Mouse (Mus musculus) G1E (cell line): ENCODE measurements at regions not wholly inside any gene's neighbourhood (a gene's known extent, or its start where the extent isn't known, plus 50 kb on each side); places are given as distances from the start of the nearest gene placed in this dataset.

Experiments used
- ATAC-seq: 2 replicates; pipeline ENCODE4 v1.8.0; 2016; ENCODE audit warnings: mild to moderate bottlenecking; ENCODE audit not compliant: insufficient number of reproducible peaks, poor library complexity, low FRiP score, severe bottlenecking; ENCODE audit errors: extremely low read depth
- DNase-seq: peaks from one replicate; pipeline ENCODE4 v3.0.0; 2012; ENCODE audit warnings: low spot score
- H3K27me3 ChIP-seq: 2 replicates; pipeline ENCODE4 v1.6.1; 2012; ENCODE audit warnings: mild to moderate bottlenecking, low read length, inconsistent platforms; ENCODE audit not compliant: insufficient read depth
- H3K36me3 ChIP-seq: replicated peaks from 2 replicates; pipeline ENCODE3; 2012; ENCODE audit warnings: mild to moderate bottlenecking, inconsistent platforms
- H3K4me1 ChIP-seq: 2 replicates; pipeline ENCODE4 v1.6.1; 2012; ENCODE audit warnings: low read depth, low read length, inconsistent platforms, mixed read lengths; ENCODE audit not compliant: insufficient read depth
- H3K4me3 ChIP-seq: 2 replicates; pipeline ENCODE4 v1.5.1; 2012; ENCODE audit warnings: low read depth, mild to moderate bottlenecking, inconsistent platforms, low read length, moderate library complexity, mixed read lengths
- H3K9me3 ChIP-seq: replicated peaks from 2 replicates; pipeline ENCODE4 v1.6.1; 2012; ENCODE audit warnings: inconsistent platforms
- CTCF ChIP-seq: IDR thresholded peaks from 2 replicates; pipeline ENCODE4 v1.5.1; 2012; ENCODE audit warnings: low read depth, low read length, inconsistent platforms, mixed read lengths
- GATA1 ChIP-seq: IDR thresholded peaks from 2 replicates; pipeline ENCODE4 v1.6.1; 2012; ENCODE audit warnings: borderline replicate concordance, low read length, inconsistent platforms, mixed read lengths
- GATA2 ChIP-seq: IDR thresholded peaks from 2 replicates; pipeline ENCODE4 v1.6.1; 2012; ENCODE audit warnings: low read depth, low read length, inconsistent platforms, borderline replicate concordance
- POLR2AphosphoS5 ChIP-seq: IDR thresholded peaks from 2 replicates; pipeline ENCODE4 v1.6.1; 2012; ENCODE audit warnings: low read depth, low read length, inconsistent platforms; ENCODE audit not compliant: insufficient replicate concordance
- TAL1 ChIP-seq: conservative IDR thresholded peaks from 2 replicates; pipeline ENCODE4 v1.6.1; 2012; ENCODE audit warnings: low read depth, low read length, inconsistent platforms, mixed read lengths

DNA sequence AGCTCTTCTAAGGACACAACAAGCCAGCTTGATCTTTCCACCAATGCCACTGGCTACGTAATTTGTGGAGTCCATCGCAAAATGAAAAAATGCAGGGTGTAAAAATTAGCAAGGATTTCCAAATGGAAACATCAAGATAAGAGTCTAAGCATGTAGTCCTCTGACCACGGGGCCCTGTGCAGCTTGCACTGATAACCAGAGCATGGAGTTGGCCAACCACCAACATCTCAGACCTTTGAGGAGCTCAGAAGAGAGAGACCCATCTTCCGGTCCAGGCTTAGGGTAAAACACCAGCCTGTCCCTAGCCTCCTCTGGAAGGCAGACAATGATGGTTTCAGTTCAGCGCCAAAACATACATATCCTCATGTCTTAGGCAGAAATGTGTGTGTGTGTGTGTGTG lies 140.4 kb upstream of the Haao start:
- Histone ChIP-seq H3K4me3 (no peak overlapping the region), H3K4me1 (peaks cover 62% of the 10 kb centered on the region), H3K27me3 (no peaks in the 10 kb centered on the region), H3K36me3 (no peaks in the 10 kb centered on the region), H3K9me3 (no peaks in the 10 kb centered on the region)
- ATAC-seq (no peak), DNase-seq (no peak)
- TF ChIP-seq TAL1 (peak; percentile 31; the same call in 1 of the 2 replicates), GATA2 (no peak)

GRCm38 (mm10) chr17:83987683-83988082 lies 139.9 kb upstream of the Haao start:
- Histone ChIP-seq H3K4me1 (peaks cover 60% of the 10 kb centered on the region), H3K4me3 (no peak overlapping the region; the same call in 1 of the 2 replicates), H3K36me3 (no peaks in the 10 kb centered on the region), H3K27me3 (peaks cover 1% of the 10 kb centered on the region; the same call in 1 of the 2 replicates), H3K9me3 (no peaks in the 10 kb centered on the region)
- DNase-seq (no peak), ATAC-seq (no peak)
- TF ChIP-seq GATA2, result no peak
- no peak for TF ChIP-seq GATA1
- no peak for TF ChIP-seq POLR2AphosphoS5
- no peak for TF ChIP-seq TAL1
- no peak for TF ChIP-seq CTCF

DNA sequence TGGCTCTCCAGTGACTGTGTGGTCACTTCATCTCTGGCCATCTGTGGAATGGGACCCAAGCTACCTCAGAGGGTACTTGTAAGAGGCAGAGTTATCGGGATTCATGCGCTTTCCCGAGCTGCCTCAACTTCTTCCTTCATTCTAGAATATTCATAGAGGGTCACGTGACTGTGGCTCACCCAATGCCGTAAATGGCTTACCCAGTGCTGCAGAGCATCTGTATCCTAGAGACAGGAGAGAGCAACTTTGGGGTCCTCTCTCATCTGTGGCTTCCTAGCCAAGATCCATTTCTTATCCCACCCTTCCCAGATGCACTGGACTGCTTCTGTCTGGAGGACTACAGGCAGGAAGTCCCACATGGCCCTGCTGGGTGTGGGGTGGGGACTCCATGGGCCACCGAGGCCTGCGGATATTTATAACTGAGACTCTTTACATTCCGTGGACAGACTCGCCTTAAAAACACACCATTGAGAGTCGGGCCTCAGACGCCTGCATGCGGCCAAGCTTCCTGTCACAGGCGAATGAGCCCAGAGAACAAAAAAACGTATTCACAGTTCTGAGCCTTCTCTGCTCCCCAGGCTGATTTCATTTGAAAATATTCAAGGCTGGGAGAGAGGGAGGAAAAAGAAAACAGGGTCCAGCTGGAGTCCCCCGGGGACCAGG lies 138.3 kb upstream of the Haao start:
- Histone ChIP-seq H3K27me3 (peaks cover 4% of the 10 kb centered on the region; the same call in 1 of the 2 replicates), H3K9me3 (no peaks in the 10 kb centered on the region), H3K36me3 (no peaks in the 10 kb centered on the region), H3K4me3 (no peak overlapping the region), H3K4me1 (peaks cover 44% of the 10 kb centered on the region)
- TF ChIP-seq GATA2 (no peak), TAL1 (no peak), CTCF (no peak), GATA1 (no peak), POLR2AphosphoS5 (no peak)
- ATAC-seq, result no peak
- no peak for DNase-seq

DNA sequence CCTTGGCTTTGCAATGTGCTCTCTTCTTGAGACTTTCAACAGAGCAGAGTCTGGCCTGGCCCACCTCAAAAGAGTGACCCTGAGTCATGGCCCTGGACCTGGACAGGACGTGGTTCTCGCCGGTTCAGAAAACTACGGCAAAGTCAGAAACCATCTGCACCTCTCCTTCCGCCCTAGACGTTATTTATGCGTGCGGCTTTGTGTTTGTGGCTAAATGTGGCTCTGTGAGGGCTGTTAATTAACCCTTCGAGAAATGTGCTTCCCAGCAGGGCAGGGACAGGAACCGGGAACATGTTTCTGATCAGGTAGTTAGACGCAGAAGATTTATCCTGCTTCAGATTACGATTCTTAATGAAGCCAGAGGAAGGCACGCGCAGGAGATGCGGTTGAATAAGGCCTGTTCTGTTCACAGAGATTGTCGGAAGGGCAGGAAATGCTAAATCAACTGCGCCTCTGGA lies 137.6 kb upstream of the Haao start:
- no peak for TF ChIP-seq CTCF
- H3K9me3 ChIP-seq, result no peaks in the 10 kb centered on the region
- no peak for ATAC-seq
- no peak overlapping the region for H3K4me3 ChIP-seq
- no peak for DNase-seq
- H3K4me1 ChIP-seq, result peaks cover 37% of the 10 kb centered on the region
- peaks cover 4% of the 10 kb centered on the region; the same call in 1 of the 2 replicates for H3K27me3 ChIP-seq
- H3K36me3 ChIP-seq, result no peaks in the 10 kb centered on the region

GRCm38 (mm10) chr17:83983837-83984388 lies 136.2 kb upstream of the Haao start:
- Histone ChIP-seq H3K36me3 (no peaks in the 10 kb centered on the region), H3K4me3 (no peak overlapping the region), H3K4me1 (peaks cover 35% of the 10 kb centered on the region), H3K9me3 (no peaks in the 10 kb centered on the region), H3K27me3 (peaks cover 6% of the 10 kb centered on the region; the same call in 1 of the 2 replicates)
- DNase-seq (no peak), ATAC-seq (no peak)
- TF ChIP-seq TAL1 (no peak), GATA2 (no peak), GATA1 (no peak), CTCF (no peak), POLR2AphosphoS5 (no peak)

- H3K4me3 ChIP-seq, result no peak overlapping the region
- peaks cover 30% of the 10 kb centered on the region for H3K4me1 ChIP-seq
- ATAC-seq, result no peak
- H3K9me3 ChIP-seq, result no peaks in the 10 kb centered on the region
- DNase-seq, result no peak
- no peaks in the 10 kb centered on the region for H3K36me3 ChIP-seq
- H3K27me3 ChIP-seq, result peaks cover 7% of the 10 kb centered on the region; the same call in 1 of the 2 replicates
- TF ChIP-seq POLR2AphosphoS5 (no peak), GATA1 (no peak), TAL1 (no peak), CTCF (no peak), GATA2 (no peak)
These were observed 135.5 kb upstream of the Haao start for GRCm38 (mm10) chr17:83983070-83983836.

- DNase-seq (no peak), ATAC-seq (no peak)
- TF ChIP-seq TAL1, result no peak
- TF ChIP-seq GATA2, result no peak
- TF ChIP-seq POLR2AphosphoS5, result no peak
- TF ChIP-seq CTCF, result no peak
- TF ChIP-seq GATA1, result no peak
- no peaks in the 10 kb centered on the region for H3K9me3 ChIP-seq
- H3K4me1 ChIP-seq, result peaks cover 26% of the 10 kb centered on the region
- H3K4me3 ChIP-seq, result no peak overlapping the region
- peaks cover 7% of the 10 kb centered on the region; the same call in 1 of the 2 replicates for H3K27me3 ChIP-seq
- no peaks in the 10 kb centered on the region for H3K36me3 ChIP-seq
These were observed 134.9 kb upstream of the Haao start for GRCm38 (mm10) chr17:83982700-83983069.
